Mouse (Mus musculus): ENCODE data around the gene Slc2a6. TPM values are rescaled to one million over a fixed set of nuclear protein-coding genes. Genes with fewer than 3 reads are reported as not detected.

Gene Slc2a6
- total and polyA plus RNA-seq, 3 experiments, result 22.1 to 55.9 (median 43.3) TPM

GRCm38 (mm10) chr2:26993936-26994335 is 33.9 kb downstream of the Slc2a6 start:
- dilution Hi-C loops (cut with MboI; ENCODE audit: extremely low pct_ligation_motif_present, extremely low pct_unique_long_range_greater_than_20kb, low sequenced_read_pairs) (no loop called here), in situ Hi-C loops (cut with MboI; ENCODE audit: low pct_ligation_motif_present, low pct_unique_long_range_greater_than_20kb, low sequenced_read_pairs) (no loop called here)
- H3K9ac ChIP-seq (ENCODE audit: insufficient read depth, low read depth), result no peak overlapping the region
- no peaks in the 10 kb centered on the region for H3K79me2 ChIP-seq (replicated peaks; ENCODE audit: control insufficient read depth, extremely low read depth, insufficient read depth, poor library complexity, severe bottlenecking)
- no peak overlapping the region for H3K4me3 ChIP-seq (replicated peaks in 1 of 3; ENCODE audit: low read depth in 2 of 3, low read length in 2 of 3, poor library complexity in 1 of 3)
- TF ChIP-seq ELF1 (IDR thresholded peaks at IDR 0.05; ENCODE audit: low read depth, low read length), result no peak
- TF ChIP-seq IRF4 (IDR thresholded peaks at IDR 0.05; ENCODE audit: low read depth, low read length), result no peak
- TF ChIP-seq EP300 (IDR thresholded peaks at IDR 0.05; ENCODE audit: low read length), result no peak
- no peak for TF ChIP-seq CTCF (conservative IDR thresholded peaks at IDR 0.05 in 1 of 2, IDR thresholded peaks at IDR 0.05 in 1 of 2; ENCODE audit: low read depth in 2 of 2, low read length in 2 of 2)
- no peak for TF ChIP-seq KAT2A (IDR thresholded peaks at IDR 0.05; ENCODE audit: insufficient replicate concordance, low read length)
- TF ChIP-seq ZC3H11A (IDR thresholded peaks at IDR 0.05; ENCODE audit: low read depth, low read length), result no peak
- no peak for DNase-seq (ENCODE audit: extremely low read depth)
- H3K27me3 ChIP-seq (replicated peaks), result peaks cover 8% of the 10 kb centered on the region
- no peak overlapping the region for H3K27ac ChIP-seq (ENCODE audit: insufficient read depth, low read depth)
- H3K4me1 ChIP-seq (ENCODE audit: control insufficient read depth in 1 of 2, insufficient read depth in 2 of 2), result no peaks in the 10 kb centered on the region
- H3K9me3 ChIP-seq (replicated peaks; ENCODE audit: low read length), result peaks cover 2% of the 10 kb centered on the region
- H3K4me2 ChIP-seq (ENCODE audit: insufficient read depth, low read depth, poor library complexity, severe bottlenecking), result no peak overlapping the region
- H3K36me3 ChIP-seq (replicated peaks in 1 of 2; ENCODE audit: control insufficient read depth in 1 of 2, insufficient read depth in 1 of 2, low read length in 1 of 2), result no peaks in the 10 kb centered on the region

GRCm38 (mm10) chr2:26984640-26985039 is 43.2 kb downstream of the Slc2a6 start:
- H3K27ac ChIP-seq (ENCODE audit: insufficient read depth, low read depth), result no peak overlapping the region
- H3K9me3 ChIP-seq (replicated peaks; ENCODE audit: low read length), result no peaks in the 10 kb centered on the region
- H3K27me3 ChIP-seq (replicated peaks), result peaks cover 30% of the 10 kb centered on the region
- no peak overlapping the region for H3K4me3 ChIP-seq (replicated peaks in 1 of 3; ENCODE audit: low read depth in 2 of 3, low read length in 2 of 3, poor library complexity in 1 of 3)
- no peak for DNase-seq (ENCODE audit: extremely low read depth)
- in situ Hi-C loops (cut with MboI; ENCODE audit: low pct_ligation_motif_present, low pct_unique_long_range_greater_than_20kb, low sequenced_read_pairs), result no loop called here
- no peak overlapping the region for H3K4me2 ChIP-seq (ENCODE audit: insufficient read depth, low read depth, poor library complexity, severe bottlenecking)
- H3K9ac ChIP-seq (ENCODE audit: insufficient read depth, low read depth), result no peak overlapping the region
- no peaks in the 10 kb centered on the region for H3K36me3 ChIP-seq (replicated peaks in 1 of 2; ENCODE audit: control insufficient read depth in 1 of 2, insufficient read depth in 1 of 2, low read length in 1 of 2)
- no peak for TF ChIP-seq ZC3H11A (IDR thresholded peaks at IDR 0.05; ENCODE audit: low read depth, low read length)
- TF ChIP-seq MEF2A (IDR thresholded peaks at IDR 0.05; ENCODE audit: borderline replicate concordance, low read depth, low read length), result no peak
- no peaks in the 10 kb centered on the region for H3K4me1 ChIP-seq (ENCODE audit: control insufficient read depth in 1 of 2, insufficient read depth in 2 of 2)
- dilution Hi-C loops (cut with MboI; ENCODE audit: extremely low pct_ligation_motif_present, extremely low pct_unique_long_range_greater_than_20kb, low sequenced_read_pairs), result no loop called here
- H3K79me2 ChIP-seq (replicated peaks; ENCODE audit: control insufficient read depth, extremely low read depth, insufficient read depth, poor library complexity, severe bottlenecking), result no peaks in the 10 kb centered on the region

- no peak for DNase-seq (ENCODE audit: extremely low read depth)
- no peak overlapping the region for H3K9ac ChIP-seq (ENCODE audit: insufficient read depth, low read depth)
- in situ Hi-C loops (cut with MboI; ENCODE audit: low pct_ligation_motif_present, low pct_unique_long_range_greater_than_20kb, low sequenced_read_pairs), result no loop called here
- H3K27ac ChIP-seq (ENCODE audit: insufficient read depth, low read depth), result no peak overlapping the region
- no peaks in the 10 kb centered on the region for H3K9me3 ChIP-seq (replicated peaks; ENCODE audit: low read length)
- TF ChIP-seq ETS1 (conservative IDR thresholded peaks at IDR 0.05; ENCODE audit: low read depth, low read length) (no peak), KAT2A (IDR thresholded peaks at IDR 0.05; ENCODE audit: insufficient replicate concordance, low read length) (no peak), IRF4 (IDR thresholded peaks at IDR 0.05; ENCODE audit: low read depth, low read length) (no peak), CHD2 (IDR thresholded peaks at IDR 0.05; ENCODE audit: low read length) (no peak), MYC (IDR thresholded peaks at IDR 0.05; ENCODE audit: low read depth, low read length) (no peak), UBTF (IDR thresholded peaks at IDR 0.05; ENCODE audit: low read depth, low read length) (no peak), POLR2A (IDR thresholded peaks at IDR 0.05; ENCODE audit: low read depth, low read length) (no peak), MXI1 (IDR thresholded peaks at IDR 0.05; ENCODE audit: low read depth, low read length) (no peak), MEF2A (IDR thresholded peaks at IDR 0.05; ENCODE audit: borderline replicate concordance, low read depth, low read length) (no peak), CHD1 (IDR thresholded peaks at IDR 0.05; ENCODE audit: low read depth, low read length) (no peak), NRF1 (IDR thresholded peaks at IDR 0.05; ENCODE audit: low read depth, low read length) (no peak), NELFE (IDR thresholded peaks at IDR 0.05; ENCODE audit: low read depth, low read length) (no peak), POLR2AphosphoS2 (IDR thresholded peaks at IDR 0.05; ENCODE audit: low read depth, low read length) (no peak), JUN (IDR thresholded peaks at IDR 0.05; ENCODE audit: insufficient read depth, low read depth, low read length) (no peak), HCFC1 (IDR thresholded peaks at IDR 0.05; ENCODE audit: low read depth, low read length) (no peak), USF1 (IDR thresholded peaks at IDR 0.05; ENCODE audit: low read depth, low read length) (no peak), ZKSCAN1 (IDR thresholded peaks at IDR 0.05; ENCODE audit: borderline replicate concordance, low read depth, low read length) (no peak)
- no peaks in the 10 kb centered on the region for H3K4me1 ChIP-seq (ENCODE audit: control insufficient read depth in 1 of 2, insufficient read depth in 2 of 2)
- no peaks in the 10 kb centered on the region for H3K79me2 ChIP-seq (replicated peaks; ENCODE audit: control insufficient read depth, extremely low read depth, insufficient read depth, poor library complexity, severe bottlenecking)
- peaks cover 29% of the 10 kb centered on the region for H3K27me3 ChIP-seq (replicated peaks)
- H3K36me3 ChIP-seq (replicated peaks in 1 of 2; ENCODE audit: control insufficient read depth in 1 of 2, insufficient read depth in 1 of 2, low read length in 1 of 2), result no peaks in the 10 kb centered on the region
- H3K4me2 ChIP-seq (ENCODE audit: insufficient read depth, low read depth, poor library complexity, severe bottlenecking), result no peak overlapping the region
- dilution Hi-C loops (cut with MboI; ENCODE audit: extremely low pct_ligation_motif_present, extremely low pct_unique_long_range_greater_than_20kb, low sequenced_read_pairs), result no loop called here
- H3K4me3 ChIP-seq (replicated peaks in 1 of 3; ENCODE audit: low read depth in 2 of 3, low read length in 2 of 3, poor library complexity in 1 of 3), result no peak overlapping the region
Observed at GRCm38 (mm10) chr2:26984179-26984578, 43.6 kb downstream of the Slc2a6 start.
